Mouse (Mus musculus) kidney, adult 11 months (tissue): ENCODE measurements around the gene Eprs.
"Not testable (repeated sequence)": the region's sequence is repeated elsewhere in the genome, so short reads cannot be mapped to it uniquely, and the experiment has no call there.

Experiments
- DNase-seq: peaks from one replicate; pipeline ENCODE4 v3.0.0; 2022

Gene Eprs

DNA sequence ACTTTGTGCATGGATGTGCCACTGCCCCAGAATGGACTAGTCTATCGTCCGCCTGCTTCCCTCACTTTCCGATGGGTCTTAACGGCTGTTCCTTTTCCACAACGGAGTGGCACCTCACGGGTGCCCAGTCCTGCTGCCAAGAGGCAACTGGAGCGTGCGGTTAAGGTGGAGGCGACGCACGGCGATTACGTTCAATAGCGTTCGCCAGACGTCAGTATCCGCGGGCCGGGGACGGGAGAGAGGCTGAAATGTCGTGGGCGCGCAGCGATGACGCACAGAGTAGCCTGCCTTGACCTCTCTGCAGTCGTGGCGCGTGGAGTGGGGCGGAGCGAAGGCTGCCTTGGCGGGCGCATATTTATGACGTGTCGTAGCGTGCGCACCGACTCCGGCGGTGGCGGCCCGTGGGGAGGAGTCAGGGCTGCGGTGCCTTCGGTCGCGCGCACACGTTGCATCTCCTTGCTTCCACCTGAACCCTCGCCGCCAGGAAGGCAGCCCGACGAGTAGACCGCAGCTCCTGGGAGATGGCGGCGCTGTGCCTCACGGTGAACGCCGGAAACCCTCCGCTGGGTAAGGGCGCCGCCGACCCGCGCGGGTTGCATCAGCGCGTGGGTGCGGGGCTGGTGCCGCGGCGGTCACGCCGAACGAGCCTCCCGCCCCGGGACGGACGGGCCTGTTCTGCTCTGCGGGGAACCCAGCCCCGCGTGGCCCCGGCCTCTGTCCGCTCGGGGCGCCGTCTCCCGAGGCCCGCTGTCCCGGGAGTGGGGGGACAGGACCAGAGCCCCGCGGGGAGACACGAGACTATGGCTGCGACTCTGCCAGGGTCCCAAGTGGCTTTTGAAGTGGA is at the start of gene Eprs:
Gene Eprs, plus strand, starts transcription at position 368 of the 844 bp plus-strand sequence.
- peak; percentile 98 for DNase-seq

DNA sequence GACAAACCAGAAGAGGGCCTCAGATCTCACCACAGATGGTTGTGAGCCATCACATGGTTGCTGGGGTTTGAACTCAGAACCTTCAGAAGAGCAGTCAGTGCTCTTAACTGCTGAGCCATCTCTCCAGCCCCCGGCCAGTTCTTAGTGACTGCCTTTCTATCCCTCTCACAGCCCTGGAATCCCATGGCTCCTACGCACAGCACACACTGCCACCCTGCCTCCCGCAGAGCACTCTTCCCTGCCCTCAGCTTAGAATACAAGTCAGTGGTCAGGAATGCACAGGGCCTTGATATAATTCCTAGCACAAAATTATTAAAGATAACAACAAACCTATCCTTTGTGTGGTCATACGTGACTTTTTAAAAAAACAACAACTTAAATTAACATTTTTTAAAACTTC is 48.3 kb upstream of the Eprs start:
- DNase-seq: no peak

DNA sequence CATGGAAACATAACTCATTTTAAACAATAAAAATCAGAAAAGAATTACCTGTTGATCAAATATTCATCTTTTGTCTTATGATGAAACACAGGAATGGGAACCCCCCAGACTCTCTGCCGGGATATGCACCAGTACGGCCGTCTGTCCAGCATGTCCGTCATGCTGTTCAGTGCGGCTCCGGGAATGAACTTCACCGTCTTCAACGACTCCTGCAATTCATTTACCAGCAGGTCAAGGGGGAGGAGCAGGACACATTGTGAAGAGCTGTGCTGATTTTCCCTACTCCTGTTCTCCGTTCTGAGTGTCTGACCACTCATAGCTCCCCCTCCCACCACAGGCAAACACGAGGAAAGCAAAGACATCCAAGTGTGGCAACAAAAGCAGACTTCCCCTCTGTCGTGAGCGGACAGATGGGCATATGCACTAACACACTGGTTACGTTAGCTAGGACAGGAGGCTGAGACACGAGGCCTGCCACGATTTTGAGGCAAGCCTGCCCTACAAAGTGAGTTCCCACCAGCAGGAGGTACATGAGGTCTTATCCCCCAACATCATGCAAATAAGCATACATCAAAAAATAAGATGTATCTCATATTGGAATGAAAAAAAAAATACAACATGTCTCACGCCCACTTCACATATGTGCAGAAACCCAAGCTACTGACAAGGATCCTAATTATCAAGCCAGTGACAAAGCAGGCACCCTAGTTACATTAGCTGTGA is 46.8 kb upstream of the Eprs start:
- DNase-seq: peak; percentile 34

DNA sequence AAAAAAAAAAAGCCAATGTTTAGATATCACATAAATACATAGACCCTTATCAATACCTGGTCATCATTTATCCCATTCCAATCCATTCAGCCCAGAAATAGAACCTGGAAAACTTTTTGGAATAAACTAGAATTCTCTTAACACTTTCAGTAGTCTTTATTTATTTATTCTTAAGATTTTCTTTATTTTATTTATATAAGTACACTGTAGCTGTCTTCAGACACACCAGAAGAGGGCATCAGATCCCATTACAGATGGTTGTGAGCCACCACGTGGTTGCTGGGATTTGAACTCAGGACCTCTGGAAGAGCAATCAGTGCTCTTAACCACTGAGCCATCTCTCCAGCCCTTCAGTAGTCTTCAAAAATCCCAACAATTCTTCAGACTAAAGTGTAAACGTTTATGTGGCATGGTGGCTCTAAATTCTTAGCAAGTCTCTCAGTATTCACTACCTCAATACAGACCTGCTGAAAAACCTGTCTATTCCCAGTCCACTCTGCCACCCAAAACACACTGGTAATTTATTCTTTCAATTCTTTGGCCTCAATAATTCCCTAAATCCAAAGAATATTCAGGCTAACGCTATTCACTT is 35.0 kb upstream of the Eprs start:
- DNase-seq: not testable (repeated sequence)

DNA sequence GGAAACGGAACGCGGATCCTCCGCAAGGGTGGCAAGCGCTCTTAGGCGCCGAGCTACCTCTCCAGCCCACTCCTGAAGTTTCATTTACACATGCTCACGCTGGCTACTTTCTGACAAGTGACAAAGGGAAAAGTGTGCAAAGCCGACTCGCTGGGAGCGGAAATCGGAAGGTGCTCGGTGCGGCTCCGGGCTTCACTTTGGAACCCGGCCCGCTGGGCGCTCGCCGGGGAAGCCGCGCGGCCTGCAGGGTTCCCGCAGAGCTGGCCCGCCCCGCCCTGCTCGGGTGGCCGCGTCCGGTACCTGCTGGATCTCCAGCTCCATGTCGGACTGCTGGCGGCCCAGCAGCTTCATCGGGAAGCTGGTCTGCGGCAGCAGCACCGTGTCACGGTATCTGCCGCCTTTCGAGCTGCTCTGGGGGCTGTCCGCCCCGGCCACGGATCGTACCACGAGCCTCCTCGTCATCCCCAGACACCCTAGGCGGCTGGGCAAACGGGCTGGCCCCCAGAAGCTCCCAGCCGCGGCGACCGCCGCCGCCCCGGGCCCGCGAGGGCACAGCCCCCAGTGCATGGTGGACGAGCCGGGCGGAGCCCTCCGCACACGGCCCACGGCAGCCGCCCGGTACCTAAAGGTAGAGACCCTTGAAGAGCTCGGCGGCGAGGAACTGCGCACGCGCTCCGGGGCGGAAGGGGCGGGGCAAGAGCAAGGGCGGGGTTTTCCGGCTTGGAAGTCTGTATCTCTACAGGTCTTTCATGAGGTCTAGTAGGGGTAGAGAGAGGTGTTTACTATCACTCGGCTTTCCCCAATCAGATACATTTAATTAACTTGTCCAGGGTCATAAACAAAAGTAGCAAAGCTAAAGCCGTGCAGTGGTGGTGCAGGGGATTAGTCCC is 33.9 kb upstream of the Eprs start, which contains the start of gene Iars2:
Gene Iars2, minus strand, starts transcription at position 676 of the 890 bp plus-strand sequence.
- DNase-seq: peak; percentile 90

DNA sequence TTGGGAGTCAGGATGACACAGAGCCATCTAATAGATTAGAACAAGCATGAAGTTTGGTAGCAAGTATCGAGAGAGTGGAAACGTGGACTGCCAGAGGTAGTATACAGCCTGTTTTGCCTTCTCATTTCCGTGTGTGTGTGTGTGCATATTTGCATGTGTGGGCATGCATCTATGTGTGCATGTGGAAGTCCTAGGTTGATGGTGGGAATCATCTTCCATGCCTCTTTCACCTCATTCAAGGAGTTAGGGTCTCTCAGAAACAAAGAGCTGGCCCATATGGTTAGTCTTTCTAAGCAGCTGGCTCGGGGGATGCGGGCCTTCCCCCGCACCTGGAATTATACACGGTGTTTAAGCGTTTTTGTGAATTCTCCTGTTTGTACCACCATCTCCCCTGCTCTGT is 33.0 kb upstream of the Eprs start:
- no peak for DNase-seq

DNA sequence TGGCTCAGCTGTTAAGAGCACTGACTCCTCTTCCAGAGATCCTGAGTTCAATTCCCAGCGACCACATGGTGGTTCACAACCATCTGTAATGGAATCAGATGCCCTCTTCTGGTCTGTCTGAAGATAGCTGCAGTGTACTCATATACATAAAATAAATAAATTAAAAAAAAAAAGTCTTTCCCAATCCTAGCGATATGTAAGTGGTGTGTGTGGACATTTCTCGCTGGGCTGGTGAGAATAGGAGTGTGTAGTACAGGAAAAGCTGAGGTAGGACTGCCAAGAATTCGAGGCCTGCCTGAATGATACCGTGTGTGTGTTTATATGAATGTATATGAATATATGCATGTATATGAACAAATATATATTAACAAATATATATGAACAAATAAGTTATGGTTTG is 31.5 kb upstream of the Eprs start:
- DNase-seq: no peak

DNA sequence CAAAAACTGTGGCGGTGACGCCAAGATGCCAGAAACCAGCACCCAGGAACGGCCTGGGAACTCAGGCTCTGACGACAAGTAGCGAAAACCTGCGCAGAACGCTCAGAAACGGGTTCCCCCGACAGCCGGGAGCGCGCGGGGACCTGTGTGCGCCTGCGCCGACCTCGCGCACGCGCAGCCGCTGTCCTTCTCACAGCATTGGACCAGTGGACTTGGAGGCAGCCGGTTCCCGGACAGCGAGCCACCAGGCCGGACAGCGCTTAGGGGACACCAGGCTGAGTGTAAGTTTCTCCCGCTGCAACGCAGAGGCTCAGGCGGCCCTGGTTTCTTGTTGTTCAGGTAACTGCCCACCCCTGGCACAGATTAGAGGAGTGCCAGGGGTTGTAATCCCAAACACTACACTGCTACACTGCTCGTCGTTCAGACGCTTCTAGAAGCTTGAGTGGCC is 30.8 kb upstream of the Eprs start, which contains the start of gene Bpnt1:
Gene Bpnt1, plus strand, starts transcription at position 167 of the 448 bp plus-strand sequence.
- DNase-seq: peak; percentile 90

DNA sequence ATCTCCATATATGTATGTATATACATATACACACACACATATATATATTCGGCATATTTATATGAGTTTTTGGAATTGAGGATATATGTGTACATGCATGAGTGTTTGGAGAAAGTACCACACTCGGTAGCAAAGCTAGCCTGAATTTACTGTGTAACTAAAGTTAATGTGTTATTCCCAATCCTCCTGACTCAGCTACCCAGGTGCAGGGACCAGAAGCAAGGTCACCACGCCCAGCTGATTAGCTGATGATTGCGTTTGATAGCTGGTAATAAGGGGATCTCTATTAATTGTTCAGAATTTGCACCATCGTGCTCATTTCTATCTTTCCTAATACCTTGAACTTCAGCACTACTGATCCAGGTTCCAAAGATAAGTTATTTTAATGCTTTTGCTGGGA is 29.2 kb upstream of the Eprs start:
- DNase-seq: peak; percentile 28

DNA sequence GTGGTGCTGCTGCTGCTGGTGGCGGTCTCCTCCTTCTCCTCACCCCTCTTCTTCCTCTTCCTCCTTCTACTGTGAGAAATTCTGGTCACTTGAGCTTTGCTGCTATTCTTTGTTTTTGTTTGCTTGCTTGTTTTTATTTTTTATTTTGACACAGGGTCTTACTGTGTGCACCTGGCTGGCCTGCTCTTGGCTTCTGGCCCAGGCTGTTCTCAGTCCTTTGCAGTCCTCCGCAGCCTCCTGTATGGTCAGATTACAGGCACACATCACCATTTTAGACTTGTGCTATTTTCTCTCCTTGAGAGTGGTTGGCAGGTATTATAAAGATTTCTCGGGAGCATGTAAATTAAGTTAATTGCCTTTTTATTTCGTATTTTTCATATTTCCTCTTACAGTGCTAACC is 28.7 kb upstream of the Eprs start:
- no peak for DNase-seq

DNA sequence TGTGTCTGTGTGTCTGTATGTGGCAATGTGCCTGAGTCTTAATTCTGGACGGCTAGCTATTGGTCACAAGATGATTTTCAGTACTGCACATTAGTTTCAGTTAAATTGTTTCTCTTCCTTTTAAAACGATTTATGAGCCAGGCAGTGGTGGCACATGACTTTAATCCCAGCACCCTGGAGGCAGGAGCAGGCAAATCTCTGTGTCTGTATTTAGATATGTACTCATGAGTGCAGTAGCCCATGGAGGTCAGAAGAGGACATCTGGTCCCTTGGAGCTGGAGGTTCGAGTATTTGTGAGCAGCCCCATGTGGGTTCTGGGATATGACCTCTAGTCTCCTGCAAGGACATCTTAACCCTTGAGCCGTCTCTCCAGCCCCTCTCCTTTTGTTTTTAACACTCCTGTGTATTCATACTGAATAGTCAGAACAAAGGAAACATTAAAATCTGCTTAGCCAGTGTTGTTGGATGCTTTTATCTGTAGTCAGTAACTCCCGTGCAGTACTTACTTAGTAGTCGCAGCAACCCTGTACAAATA is 27.5 kb upstream of the Eprs start:
- peak; percentile 66 for DNase-seq

DNA sequence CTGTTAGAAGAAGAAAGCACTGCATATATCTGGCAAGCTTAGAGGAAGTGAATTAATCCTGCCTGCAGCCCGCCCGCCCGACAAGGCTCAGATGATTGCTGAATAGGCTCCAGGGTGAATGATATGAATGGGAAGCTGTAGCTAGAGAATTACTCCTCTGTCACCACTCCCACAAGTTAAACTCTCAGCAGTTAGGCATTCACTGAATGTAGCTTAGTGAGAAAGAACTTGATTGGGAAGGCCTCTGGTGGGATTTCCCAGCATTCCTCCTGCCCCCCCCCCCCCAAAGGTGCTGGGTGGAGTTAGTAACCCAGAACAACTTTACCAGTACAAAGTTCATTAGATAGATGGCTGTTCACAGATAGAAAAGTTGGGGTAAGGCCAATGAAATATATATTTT is 26.3 kb upstream of the Eprs start:
- DNase-seq: no peak

DNA sequence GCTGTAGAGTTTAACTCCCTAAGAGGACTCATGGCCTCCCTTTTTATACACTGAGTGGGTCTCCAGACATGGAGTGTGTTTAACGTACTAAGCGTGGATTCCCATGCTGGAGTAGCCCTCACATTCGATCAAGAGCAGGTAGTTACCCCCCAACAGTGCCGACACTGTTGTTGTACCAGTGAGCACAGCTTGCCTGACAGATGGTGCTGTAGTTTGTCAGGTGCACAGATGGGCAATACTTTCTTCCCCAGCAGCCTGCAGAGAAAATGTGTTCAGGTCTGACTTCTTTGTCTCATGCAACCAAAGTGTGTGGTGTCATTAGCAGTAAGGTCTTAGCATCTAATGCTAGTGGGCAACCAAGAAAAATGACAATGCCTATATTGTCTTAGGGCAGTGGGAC is 20.4 kb upstream of the Eprs start:
- no peak for DNase-seq

DNA sequence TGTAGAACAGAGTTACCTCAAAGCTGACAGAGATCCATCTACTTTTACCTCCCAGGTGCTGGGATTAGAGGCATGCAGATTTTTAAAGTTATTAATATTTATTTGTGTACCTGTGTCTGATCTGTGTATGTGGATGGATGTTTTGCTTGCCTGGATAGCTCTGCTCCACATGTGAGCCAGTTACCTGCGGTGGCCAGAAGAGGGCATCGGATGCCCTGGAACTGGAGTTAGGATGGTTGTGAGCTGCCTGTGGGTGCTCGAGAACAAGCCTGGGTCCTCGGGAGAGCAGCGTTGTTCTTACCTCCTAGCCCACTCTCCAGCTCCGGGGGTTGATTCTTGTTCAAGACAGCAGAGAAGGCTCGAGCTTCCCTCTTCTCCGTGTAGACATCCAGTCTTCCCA is 19.4 kb upstream of the Eprs start:
- no peak for DNase-seq

DNA sequence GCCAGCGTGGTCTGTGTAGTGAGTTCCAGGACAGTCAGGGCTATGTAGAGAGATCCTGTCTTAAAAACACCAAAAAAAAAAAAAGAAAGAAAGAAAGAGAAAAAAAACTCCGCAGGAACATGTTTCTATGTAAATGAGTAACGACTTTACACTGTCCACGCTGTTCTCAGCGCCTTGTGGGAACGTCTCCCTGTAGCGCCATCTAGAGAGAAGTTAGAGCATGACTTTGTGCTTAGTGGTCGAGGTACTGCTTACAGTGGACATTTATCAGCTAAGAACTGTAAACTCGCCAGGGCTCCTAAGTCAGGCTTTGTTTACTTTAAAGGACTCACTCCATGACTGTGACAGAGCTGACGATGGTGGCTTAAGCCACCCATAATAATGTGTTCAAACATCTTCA is 16.7 kb upstream of the Eprs start:
- DNase-seq: no peak

DNA sequence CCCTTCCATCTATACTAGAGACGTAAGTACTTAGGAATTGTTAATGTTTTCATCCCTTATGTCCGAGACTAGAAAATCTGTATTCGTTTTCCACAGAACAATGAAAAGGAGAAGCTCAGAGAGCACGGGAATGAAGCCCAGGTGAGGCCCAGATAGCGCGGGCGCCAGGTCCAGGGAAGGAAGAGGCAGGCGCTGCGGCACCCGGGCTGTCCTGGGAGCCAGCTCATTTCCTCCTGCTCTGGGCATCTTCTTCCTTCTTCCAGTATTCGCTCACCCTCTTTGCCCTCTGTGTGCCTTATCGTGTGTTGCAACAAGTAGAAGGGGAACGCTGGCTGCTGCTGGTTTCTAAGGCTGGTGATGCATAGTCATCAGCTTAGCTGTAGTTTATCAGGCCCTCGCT is 13.1 kb upstream of the Eprs start:
- DNase-seq: no peak

DNA sequence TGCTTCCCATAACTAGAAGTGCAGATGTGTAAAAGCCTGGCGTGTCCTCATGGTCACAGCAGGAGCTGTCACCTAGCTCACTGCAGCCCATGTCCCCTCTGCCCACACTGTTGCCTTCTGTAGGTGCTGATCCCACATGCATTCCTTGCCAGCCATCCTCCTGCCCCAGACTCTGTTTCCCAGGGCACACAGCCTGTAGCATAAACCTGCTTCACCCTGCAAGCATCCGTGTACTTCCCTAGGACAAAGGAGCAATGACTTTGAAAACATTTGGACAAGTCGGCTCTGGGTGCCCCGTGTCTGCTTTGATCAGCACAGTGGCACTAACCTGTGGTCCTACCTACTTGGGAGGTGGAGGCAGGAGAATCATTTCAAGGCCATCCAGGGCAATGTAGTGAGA is 12.2 kb upstream of the Eprs start:
- no peak for DNase-seq

DNA sequence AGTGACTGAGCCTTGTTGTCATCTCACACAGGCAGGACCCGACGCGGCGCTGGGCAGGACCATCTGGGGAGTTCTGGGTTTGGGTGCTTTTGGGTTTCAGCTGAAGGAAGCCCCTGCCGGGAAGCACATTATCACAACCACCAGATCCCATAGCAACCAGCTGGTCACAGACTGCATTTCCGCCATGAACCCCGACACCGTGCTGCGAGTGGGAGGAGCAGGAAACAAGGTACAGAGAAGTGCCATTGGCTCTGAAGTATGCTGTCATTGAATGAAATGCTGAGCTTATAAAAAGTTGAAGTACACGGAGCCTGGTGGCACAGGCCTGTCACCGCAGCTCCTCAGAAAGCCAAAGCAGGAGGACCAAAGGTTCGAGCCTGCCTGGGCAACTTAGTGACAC is 10.7 kb upstream of the Eprs start:
- DNase-seq: no peak

DNA sequence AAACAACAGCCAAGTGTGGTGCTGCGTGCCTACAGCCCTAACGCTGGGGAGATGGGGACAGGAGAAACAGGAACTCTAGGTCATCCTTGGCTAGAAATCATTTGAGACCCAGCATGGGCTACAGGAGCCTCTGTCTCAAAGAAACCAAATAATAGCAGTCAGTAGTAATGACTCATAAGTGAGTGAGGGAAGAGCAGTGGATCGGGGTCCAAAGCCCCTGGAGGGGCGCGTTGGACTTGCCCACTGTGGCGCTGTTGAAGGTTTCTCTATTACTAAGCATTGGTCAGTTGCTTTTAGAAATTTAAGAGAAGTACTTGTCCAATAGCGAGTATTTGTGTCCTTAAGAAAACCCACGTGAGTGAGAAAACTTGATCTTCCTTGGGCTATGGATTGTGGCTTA is 9.5 kb upstream of the Eprs start:
- no peak for DNase-seq

DNA sequence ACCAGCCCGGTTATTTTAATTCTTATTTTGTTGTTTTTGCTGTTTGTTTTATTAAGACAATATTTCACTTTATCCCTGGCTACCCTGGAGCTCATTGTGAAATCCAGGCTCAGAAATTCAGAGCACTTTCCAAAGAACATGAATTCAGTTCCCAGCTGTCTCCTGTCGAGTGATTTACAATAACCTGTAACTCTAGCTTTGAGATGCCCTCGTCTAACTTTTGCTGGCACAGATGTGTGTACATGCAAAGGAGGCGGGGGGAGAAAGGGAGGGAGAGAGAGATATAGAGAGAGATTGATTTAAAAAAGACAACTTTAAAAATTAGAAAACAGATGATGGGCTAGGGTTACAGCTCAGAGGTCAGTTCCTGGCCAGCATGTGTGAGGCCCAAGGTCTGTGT is 8.1 kb upstream of the Eprs start:
- no peak for DNase-seq

DNA sequence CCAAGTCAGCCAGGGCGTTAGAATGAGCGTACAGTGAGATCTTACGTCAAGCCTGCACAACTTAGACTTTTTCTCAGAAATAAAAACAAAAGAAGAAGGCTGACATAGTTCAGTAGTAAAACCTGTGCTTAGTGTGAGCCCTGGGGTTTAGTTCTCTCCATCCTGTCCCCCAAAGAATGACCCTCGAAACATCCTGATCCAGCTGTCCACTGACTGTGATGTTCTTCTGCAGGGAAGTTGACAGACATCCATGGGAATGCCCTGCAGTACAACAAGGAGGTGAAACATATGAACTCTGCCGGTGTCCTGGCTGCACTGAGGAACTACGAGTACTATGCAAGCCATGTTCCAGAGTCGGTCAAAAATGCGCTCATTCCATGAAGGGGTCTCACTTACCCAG is 6.6 kb upstream of the Eprs start:
- DNase-seq: no peak

DNA sequence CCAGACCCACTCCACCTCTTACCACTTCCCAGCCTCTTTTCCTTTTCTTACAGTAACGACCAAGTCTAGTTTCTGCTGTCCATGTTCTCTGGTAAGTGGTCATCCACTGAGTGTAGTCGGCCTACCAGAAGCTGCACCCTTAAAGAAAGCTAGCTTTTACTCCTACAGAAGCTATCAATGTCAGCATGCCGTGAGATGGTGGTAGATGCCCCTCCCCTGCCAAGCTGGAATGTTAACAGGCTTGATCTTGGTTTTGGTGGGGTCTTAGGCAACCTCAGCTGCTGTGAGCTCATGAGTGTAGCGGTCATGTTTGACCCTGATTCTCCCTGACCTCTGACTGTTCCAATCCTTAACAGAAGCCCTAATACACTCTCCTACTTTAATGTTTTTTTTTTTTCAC is 4.6 kb upstream of the Eprs start:
- no peak for DNase-seq
